Mouse (Mus musculus) C2C12 (cell line): ENCODE data around the gene Dera. TPM values are rescaled to one million over a fixed set of nuclear protein-coding genes. Genes with fewer than 3 reads are reported as not detected.

ENCODE experiments used
- H3K27me3 ChIP-seq: one replicate; pipeline ENCODE4 v1.6.1; 2011; ENCODE audit not compliant: control insufficient read depth, insufficient read depth, insufficient read length
- H3K36me3 ChIP-seq: one replicate; pipeline ENCODE4 v1.6.1; 2011; ENCODE audit not compliant: control insufficient read depth, insufficient read depth
- H3K4me3 ChIP-seq: one replicate; pipeline ENCODE4 v1.5.1; 2011; ENCODE audit warnings: mild to moderate bottlenecking, control low read depth; ENCODE audit not compliant: poor library complexity, insufficient read depth, severe bottlenecking
- H3K79me2 ChIP-seq: one replicate; pipeline ENCODE4 v1.6.1; 2011; ENCODE audit not compliant: control insufficient read depth, insufficient read depth
- H3K79me3 ChIP-seq: one replicate; pipeline ENCODE4 v1.6.1; 2011; ENCODE audit warnings: low read depth, control low read depth
- H3ac ChIP-seq: one replicate; pipeline ENCODE3; 2011; ENCODE audit warnings: low read depth; ENCODE audit not compliant: control insufficient read depth, insufficient read length
- CEBPB ChIP-seq: IDR thresholded peaks from one replicate; pipeline ENCODE4 v1.6.1; 2011; ENCODE audit warnings: low read depth, mild to moderate bottlenecking, control low read depth, moderate library complexity
- CTCF ChIP-seq: IDR thresholded peaks from one replicate; pipeline ENCODE4 v1.5.1; 2011; ENCODE audit not compliant: control insufficient read depth, insufficient read depth, insufficient read length
- FOSL1 ChIP-seq: IDR thresholded peaks from one replicate; pipeline ENCODE4 v1.8.0; 2011; ENCODE audit warnings: mild to moderate bottlenecking, low read length; ENCODE audit not compliant: poor library complexity, insufficient read depth, severe bottlenecking
- MAX ChIP-seq: IDR thresholded peaks from one replicate; pipeline ENCODE4 v1.6.1; 2011; ENCODE audit warnings: mild to moderate bottlenecking, control low read depth
- MYOD1 ChIP-seq: IDR thresholded peaks from one replicate; pipeline ENCODE4 v1.6.1; 2011; ENCODE audit warnings: low read depth; ENCODE audit not compliant: control insufficient read depth, insufficient read length
- MYOG ChIP-seq: IDR thresholded peaks from one replicate; pipeline ENCODE4 v1.6.1; 2011; ENCODE audit not compliant: control insufficient read depth, insufficient read length; ENCODE audit errors: extremely low read depth
- USF1 ChIP-seq: IDR thresholded peaks from one replicate; pipeline ENCODE4 v1.6.1; 2011; ENCODE audit warnings: low read depth, mild to moderate bottlenecking, control low read depth, moderate library complexity
- polyA plus RNA-seq: library from polyadenylated mRNA; unstranded; fragments of >200 nt; fragmentation: generic; extraction: Trizol; gene quantifications from one replicate; pipeline ENCODE4 v1.2.1, GENCODE M21; 2012; ENCODE audit warnings: missing spikeins

Dera gene
- polyA plus RNA-seq, 1 experiment: 17.7 TPM

DNA sequence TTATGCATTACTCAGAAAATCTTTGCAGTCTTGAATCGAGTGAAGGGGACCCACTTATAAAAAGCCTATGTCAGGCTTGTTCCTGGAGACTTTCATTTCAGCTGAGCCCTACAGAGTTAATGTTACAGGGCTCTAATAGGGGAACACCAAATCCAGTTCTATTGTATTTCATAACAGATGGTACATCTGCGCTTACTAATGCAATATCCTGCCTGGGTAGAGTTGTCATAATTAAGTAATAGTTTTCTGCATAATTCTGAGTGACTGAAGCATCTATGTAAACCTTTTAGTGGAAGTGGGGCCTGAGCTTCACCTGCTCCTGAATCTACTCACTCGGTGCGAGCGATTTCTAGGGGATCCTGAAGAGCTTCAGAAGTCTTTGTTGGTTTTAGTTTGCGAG lies 131.3 kb downstream of the Dera start:
- no peaks in the 10 kb centered on the region for H3K27me3 ChIP-seq
- no peak overlapping the region for H3ac ChIP-seq
- TF ChIP-seq CEBPB (no peak), MYOD1 (no peak), CTCF (no peak)
- no peaks in the 10 kb centered on the region for H3K79me3 ChIP-seq
- H3K4me3 ChIP-seq: no peak overlapping the region
- no peaks in the 10 kb centered on the region for H3K36me3 ChIP-seq
- H3K79me2 ChIP-seq: no peaks in the 10 kb centered on the region

DNA sequence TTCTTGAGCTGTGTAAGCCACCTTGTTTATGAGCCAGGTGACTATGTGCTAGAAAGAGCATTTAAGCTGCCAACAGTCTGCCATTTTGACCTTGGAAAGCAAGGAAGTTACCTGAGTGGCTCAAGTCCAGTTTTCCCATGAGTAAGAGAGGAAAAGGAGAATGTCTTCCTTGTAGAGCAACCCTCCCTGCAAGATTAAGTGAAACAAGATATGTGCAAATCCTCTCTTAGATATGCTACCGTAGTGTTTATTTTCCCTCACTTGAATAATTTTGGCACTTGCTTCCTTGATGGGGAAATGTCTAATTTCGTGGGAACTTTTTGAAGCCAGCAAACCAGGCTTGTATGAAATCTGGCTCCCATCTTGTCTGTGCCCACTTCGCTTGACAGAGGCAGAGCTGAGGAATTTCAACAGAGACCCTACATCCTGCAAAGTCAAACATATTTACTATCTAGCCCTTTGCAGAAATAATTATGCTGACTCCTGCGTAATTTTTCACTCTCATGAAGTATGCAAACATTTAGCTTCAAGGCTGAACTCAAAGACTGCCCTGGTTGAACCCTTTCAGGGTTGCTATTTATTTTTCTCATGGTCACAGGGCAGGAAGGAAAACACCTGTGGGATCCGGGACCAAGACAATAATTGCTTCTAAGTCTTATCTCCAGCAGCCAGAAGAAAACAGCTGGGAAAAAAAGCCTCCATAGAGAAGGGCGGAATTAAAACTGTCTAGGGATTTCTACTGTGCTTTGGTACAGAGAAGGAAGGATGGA lies 132.0 kb downstream of the Dera start:
- H3K4me3 ChIP-seq: no peak overlapping the region
- no peak overlapping the region for H3ac ChIP-seq
- TF ChIP-seq MAX: no peak
- TF ChIP-seq CTCF: no peak
- no peak for TF ChIP-seq MYOG
- no peak for TF ChIP-seq FOSL1
- no peak for TF ChIP-seq CEBPB
- no peak for TF ChIP-seq USF1
- TF ChIP-seq MYOD1: no peak

DNA sequence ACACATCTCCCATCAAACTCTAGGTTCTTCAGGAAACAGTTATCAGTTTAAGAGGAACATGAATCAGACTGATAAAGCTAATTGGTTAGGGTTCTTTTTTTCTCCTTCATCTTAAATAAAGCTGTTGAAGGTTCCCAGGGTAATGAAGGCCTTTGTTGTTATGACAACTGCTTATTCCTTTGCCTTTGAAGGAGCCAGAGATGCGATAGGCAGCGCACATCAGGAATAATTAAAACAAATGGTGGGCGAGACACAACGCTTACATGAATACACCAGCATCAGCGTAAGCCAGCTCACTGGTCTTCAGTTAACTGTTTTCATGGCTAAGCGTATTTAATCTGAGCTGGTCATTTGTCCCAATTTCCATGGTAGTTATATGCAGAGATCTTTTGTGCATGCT lies 132.9 kb downstream of the Dera start:
- H3K79me3 ChIP-seq: no peaks in the 10 kb centered on the region
- TF ChIP-seq FOSL1 (no peak), MYOD1 (no peak), USF1 (no peak), CEBPB (no peak), MYOG (no peak), MAX (no peak), CTCF (no peak)
- no peaks in the 10 kb centered on the region for H3K27me3 ChIP-seq
- no peak overlapping the region for H3ac ChIP-seq
- no peak overlapping the region for H3K4me3 ChIP-seq
- H3K79me2 ChIP-seq: no peaks in the 10 kb centered on the region
- no peaks in the 10 kb centered on the region for H3K36me3 ChIP-seq

More for the DNA sequence above, 132.0 kb downstream of the Dera start:
- Histone ChIP-seq H3K36me3 (no peaks in the 10 kb centered on the region), H3K79me2 (no peaks in the 10 kb centered on the region), H3K79me3 (no peaks in the 10 kb centered on the region), H3K27me3 (no peaks in the 10 kb centered on the region)

DNA sequence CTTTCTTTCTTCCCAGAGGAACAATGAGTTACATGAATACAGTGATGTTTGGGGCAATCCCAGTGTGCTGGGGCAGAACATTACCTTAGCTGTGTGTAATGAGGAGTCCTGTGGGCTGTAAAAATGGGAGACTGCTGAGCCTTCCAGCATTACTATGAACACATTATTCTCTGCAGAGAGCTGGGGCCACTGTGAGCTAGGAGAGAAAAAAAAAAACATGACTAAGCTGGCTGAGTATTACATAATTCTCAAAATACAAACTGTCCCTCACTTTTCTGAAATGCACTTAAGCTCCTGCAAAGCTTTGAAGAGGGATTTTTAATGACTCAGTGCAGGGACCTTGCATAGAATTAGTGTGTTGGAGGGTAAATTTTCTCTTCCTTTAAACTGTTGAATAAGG lies 143.3 kb downstream of the Dera start:
- H3K4me3 ChIP-seq: no peak overlapping the region

DNA sequence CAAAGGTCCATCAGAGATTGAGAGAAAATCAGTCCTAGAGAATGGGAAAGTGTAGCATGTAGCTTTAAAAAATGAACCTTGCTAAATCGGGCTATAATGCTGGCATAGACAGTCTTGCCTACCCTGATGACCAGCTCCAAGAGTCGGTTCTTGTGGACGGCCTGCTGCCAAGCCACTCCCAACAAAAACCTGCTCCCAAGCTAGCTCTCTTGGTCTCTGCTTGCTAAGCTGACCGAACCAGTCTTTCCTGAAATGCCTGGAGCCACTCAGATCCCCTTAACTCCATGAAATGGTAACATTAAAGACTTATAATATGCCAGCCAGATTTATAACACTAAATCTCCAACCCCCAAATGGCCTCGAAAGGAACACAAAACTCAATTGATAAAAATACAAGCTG lies 146.9 kb downstream of the Dera start:
- Histone ChIP-seq H3K36me3 (no peaks in the 10 kb centered on the region), H3ac (no peak overlapping the region), H3K79me2 (no peaks in the 10 kb centered on the region), H3K79me3 (no peaks in the 10 kb centered on the region), H3K27me3 (no peaks in the 10 kb centered on the region), H3K4me3 (no peak overlapping the region)
- no peak for TF ChIP-seq MYOG
- no peak for TF ChIP-seq MAX

More for the DNA sequence above, 143.3 kb downstream of the Dera start:
- H3K27me3 ChIP-seq: no peaks in the 10 kb centered on the region
- TF ChIP-seq MYOG: no peak
- TF ChIP-seq MAX: no peak
- no peak for TF ChIP-seq USF1
- TF ChIP-seq CEBPB: no peak
- H3ac ChIP-seq: no peak overlapping the region
- H3K79me3 ChIP-seq: no peaks in the 10 kb centered on the region
- no peaks in the 10 kb centered on the region for H3K79me2 ChIP-seq
- H3K36me3 ChIP-seq: no peaks in the 10 kb centered on the region

Other genes with a start within 250 kb of the Dera start
- 59.9 TPM for gene Eps8, start 99.7 kb upstream of the Dera start, polyA plus RNA-seq
- gene Strap, start 19.5 kb upstream of the Dera start, polyA plus RNA-seq: 117 TPM